Mouse (Mus musculus) spleen, adult 12 weeks (tissue): ENCODE data around the gene Topbp1.

Experiments used
- DNase-seq: peaks from one replicate; pipeline ENCODE4 v3.0.0; 2022; ENCODE audit warnings: low spot score

Topbp1 gene

DNA sequence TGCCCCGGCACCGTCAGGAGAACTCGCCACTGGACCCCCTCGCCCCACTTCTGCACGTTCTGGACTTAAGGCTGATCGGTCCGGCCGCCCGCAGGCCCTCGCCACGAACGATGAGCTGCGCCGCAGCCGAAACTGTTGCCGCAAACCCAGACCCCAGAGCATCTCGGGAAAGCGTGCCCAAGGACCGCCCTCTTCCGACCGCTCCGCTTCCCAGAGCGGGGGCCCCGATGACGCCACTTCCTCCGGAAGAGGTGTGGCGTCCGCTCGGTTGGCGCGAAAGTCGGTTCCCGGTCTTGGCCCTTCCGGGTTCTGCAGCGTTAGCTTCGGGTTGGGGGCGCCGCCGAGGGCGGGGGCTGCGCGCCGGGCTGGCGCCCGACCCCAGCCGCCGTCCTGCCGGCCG, at the start of gene Topbp1, which contains the start of gene 1300017J02Rik:
Topbp1 (plus strand) TSS at position 289 of the 400 bp plus-strand sequence.
1300017J02Rik (minus strand) TSS at position 156 of the 400 bp plus-strand sequence.
- DNase-seq: peak; percentile 86

DNA sequence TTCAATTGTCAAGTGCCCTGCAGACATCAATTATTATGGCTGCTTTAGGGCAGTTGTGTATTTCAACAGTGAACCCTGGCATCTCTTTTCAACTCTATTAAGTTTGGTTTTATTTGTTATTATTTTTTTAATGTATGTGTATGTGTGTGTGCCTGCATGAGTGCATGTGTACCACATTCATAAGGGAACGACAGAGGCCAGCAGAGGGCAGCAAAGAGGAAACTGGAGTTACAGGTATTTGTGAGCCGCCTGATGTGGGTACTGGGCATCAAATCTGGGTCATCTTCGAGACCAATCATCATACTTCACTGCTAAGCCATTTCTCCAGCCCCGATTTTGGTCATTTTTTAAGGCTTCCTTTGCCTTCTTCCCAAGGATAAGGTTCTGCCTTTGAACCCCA, 39.2 kb upstream of the Topbp1 start:
- DNase-seq: peak; percentile 8

DNA sequence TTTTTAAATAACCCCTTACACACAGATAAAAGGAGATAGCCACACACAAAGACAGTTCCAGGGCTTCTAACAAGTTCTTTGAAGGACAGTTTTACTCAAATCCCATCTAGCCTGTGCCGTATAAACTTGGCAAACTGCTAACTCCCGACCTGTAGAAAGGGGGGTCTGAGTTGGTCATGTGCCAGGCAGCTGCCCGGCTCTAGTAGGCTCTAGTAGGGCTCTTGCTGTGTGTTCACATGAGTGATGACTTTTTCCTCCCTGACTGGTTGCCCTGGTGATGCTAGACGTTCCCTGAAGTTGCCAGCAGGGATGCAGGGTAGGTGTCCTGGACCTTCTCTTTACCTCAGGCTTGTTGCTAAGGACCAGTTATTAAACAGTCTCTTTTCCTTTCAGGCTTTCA, 33.9 kb upstream of the Topbp1 start:
- DNase-seq: no peak

DNA sequence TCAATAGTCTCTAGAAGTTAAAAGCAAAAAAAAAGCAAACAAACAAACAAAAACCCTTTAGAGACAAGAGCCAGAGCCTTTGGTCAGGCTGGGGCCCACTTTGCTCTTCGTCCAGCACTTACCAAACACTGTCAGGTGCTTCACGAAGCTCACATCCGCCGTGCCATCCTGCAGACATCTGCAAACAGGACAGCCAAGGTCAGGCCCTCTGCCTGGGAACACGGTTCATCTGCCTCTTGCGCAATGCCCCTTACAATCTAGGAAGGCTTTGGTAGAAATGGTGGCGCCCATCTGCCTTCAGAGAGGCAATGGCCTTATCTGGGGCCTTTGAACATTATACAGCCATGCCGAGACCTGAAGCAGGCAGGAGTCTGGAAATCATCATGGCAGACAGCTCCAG, 30.2 kb upstream of the Topbp1 start:
- no peak for DNase-seq

DNA sequence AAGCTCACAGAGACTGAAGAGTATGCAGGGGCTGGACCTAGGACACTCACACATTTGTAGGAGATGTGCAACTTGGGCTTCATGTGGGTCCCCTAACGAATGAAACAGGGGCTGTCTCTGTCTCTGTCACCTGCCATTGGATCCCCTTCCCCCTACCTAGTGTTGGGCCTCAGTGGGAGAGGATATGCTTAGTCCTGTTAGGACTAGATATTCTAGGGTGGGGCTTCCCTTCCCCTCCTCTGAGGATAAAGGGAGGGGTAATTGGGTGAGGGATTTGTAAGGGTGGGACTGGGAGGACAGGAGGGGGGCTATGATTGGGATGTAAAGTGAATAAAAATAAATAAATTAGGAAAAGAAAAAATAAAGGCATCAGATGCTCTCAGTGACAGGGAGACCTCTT, 29.3 kb upstream of the Topbp1 start:
- DNase-seq: no peak

DNA sequence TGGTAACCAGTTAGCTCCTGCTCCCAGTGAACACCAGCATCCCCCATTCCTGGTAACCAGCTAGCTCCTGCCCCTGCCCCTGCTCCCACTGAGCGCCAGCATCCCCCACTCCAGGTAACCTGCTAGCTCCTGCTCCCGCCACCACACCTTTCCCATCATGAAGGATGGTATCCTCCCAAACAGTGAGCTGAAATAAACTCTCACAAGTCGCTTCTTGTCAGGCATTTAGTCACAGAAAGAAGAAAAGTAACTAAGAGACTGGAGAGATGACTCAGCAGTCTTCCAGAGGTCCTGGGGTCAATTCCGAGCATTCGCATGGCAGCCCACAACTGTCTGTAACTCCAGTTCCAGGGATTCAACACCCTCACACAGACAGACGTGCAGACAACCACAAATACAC, 28.1 kb upstream of the Topbp1 start:
- no peak for DNase-seq

DNA sequence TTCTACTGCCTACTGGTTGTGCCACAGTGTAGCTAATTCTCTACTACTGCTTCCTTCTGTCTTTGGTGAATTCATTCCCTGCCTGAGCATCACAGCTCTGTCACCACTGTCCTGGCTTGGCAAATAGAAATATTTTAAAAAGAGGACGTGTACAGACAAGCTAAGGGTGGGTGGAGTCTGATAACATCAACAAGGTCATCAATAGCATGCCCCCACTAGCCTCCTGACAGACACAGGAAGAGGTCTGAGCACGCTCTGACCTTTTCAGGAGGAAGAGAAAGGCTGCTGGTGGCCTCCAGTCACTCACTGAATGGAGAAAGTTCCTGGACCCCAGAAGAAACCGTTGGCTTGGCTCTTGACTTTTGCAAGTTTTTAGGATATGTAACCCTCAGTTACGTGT, 18.6 kb upstream of the Topbp1 start:
- no peak for DNase-seq

DNA sequence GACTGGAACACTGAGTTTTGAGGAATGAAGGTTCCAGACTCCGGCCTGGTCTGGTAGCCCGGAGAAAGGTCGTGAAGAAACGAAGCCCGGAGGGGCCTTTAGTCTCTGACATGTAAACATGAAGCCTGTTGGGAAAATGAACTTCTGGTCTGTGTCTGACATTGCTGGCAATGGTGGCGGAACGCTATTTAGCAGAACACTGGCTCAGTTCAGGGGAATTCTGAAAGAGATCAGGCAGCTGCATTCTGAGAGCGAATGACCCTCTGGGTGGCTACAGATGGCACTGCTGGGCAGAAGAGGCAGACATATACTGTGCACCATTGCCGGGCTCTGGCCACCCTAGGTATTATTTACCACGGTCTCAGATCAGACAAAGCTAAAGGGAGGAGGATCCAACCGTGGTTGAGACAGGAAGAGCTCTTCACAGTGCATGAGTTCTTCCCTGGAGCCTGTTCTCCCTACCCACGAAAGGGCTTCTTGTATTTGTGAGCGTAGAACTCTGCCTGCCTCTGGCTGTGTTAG, 18.1 kb upstream of the Topbp1 start:
- no peak for DNase-seq

DNA sequence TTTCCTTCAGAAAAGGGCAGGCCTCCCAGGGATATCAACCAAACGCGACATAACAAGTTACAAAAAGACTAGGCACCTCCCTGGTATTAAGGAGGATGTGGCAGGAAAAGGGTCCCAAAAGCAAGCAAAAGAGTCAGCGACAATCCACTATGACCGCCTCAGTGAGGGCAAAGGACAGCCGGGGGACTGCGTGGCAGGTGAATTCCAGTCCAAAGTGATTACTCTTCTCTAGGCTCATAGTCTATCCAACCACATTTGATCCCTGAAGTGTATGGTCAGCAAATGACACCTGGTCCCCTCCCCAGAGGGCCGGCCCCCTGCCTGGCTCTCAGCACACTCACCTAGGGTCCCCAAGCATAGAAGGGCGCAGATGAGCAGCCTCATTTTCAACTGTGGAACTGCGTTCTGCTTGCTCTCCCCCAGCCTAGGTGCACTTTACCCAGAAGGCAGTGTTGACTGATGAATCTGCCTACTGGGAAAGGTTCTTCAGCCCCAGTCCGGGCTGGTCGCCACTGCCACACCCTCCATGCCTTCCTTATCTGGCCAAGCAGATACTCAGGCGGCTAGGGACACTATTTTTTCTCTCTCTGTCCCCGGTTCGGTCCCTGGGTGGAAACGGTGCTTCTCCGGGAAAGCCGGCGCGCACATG, 17.1 kb upstream of the Topbp1 start:
- DNase-seq: peak; percentile 72

DNA sequence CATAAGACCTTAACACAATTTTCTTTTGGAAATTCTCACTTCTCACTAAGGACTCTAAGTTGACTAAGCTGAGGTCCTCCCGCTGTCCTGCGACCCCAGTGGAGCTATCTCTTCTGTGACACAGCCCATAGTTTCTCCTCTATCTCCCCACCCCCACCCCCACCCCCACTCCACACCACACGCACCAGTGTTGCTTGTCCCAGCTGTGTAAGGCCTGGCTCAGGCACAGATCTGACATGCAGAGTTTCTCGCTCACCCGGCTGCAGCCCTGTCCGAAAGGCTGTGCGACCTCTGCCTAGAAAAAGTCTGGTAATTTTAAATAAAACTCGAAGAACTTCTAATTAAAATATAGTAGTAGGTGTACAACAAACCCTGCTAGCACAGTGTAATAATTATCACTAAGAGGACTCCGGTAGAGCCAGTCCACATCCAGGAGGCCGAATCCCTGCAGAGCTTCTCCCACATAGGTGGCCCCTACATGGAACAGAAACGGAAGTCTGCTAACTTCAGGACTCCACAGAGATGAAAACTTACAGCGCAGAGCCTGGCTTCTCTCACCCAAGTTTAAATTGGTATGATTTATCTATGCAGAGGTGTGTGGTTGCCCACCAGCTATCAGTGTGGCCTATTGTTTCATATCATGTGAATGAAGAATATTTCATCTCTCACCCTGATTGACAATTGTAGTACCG, 16.4 kb upstream of the Topbp1 start:
- DNase-seq: no peak

DNA sequence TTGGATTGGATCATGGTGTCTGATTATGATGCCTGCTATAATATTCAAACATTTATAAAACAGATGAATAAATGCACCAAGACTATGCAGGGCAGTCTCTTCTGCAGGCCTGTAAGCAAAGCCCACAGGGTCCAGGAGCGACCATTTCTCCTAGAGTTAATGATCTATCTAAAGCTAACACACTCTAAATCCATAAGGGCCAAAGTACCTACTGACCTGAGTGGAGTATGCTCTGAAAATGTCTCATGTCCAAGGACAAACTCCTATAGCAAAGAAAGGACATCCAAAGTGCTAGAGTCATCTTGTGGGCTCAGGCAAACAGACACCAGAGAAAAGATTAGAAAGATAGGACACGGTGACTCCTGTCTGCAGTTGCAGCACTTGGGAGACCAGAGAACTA, 10.5 kb upstream of the Topbp1 start:
- DNase-seq: no peak

DNA sequence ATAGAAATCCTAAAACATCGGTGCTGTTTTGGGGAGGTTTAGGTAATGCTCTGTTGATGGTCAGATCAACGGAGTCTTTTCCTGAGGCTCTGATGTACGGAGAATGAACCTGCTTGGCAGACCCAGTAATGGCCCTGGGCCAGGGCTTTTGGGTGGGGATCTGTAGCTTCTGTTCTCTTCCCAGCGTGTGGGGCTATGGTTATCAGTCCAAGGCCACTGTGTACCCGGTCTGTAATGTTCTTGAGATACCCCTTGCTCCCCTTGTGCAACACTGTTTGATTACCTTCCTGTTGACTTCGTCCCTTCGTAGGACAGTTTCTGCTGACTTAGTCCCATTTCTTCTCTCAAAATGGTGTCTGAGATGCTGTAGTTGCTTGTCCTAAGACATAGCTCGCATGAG, 3.9 kb upstream of the Topbp1 start:
- DNase-seq: no peak

DNA sequence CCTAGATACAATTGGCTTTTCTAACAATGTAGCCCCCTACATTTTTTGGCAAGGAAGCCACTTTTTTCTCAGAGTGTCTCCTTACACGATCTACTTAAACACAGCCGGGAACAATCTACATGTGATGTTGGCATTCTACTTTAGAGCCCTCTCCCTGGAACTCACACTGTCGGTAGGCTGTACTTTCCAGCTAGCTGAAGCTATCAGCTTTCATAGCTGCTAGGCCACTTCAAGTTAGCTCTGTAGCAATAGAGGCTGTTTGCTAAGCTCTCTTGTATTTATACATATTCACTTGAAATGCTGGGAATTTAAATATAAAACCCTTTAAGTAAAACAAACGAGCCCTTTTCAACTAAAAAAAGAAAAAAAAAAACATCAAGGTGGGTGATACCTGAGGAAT, 2.8 kb upstream of the Topbp1 start:
- no peak for DNase-seq

DNA sequence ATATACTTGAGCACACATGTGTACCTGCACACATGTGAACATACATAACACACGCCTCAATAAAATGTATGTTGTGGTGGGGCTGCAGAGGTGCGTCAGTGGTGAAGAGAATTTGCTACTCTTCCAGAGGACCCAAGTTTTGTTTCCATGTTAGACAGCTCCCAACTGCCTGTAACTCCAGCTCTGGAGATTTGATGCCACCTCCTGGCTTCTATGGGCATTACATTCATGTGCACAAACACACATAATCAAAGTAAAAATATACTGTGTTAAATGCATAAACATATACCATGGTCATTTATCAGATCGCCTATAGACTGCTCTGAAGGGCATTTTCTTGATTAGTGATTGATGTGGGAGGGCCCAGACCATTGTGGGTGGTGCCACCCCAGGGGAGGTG, 2.3 kb upstream of the Topbp1 start:
- peak; percentile 58 for DNase-seq

DNA sequence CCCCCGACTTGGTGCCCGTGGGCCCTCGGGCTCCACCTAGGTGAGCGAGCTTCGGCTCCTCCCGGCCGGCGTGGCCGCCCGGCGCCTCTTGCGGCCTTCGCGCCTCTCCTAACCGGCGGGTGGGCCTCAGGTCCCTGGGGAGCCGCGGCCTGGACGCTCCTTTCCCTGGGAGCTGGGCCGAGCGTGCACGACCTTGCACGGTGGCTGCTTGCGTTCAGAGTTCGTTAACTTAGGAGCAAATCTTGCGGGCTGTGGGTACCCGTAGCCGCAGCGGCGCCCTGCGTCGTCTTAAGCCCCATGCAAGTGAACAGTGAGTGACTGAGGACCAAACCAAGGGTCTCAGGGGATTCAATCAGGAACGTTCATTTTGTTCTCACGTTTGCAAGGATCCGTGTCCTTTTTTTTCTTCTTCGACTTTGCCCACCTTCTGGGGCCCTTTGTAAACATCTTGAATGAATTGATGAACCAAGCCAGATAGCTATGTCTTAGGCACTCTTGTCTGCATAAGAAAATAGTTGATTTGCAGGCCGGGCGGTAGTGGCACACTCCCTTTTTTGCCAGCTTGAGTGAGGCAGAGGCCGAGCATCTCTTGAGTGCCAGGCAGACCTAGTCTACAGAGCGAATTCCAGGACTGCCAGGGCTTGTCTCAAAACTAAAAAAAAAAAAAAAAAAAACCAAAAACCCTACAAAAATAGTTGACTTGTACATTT, 472 bp downstream of the Topbp1 start:
- DNase-seq: no peak

DNA sequence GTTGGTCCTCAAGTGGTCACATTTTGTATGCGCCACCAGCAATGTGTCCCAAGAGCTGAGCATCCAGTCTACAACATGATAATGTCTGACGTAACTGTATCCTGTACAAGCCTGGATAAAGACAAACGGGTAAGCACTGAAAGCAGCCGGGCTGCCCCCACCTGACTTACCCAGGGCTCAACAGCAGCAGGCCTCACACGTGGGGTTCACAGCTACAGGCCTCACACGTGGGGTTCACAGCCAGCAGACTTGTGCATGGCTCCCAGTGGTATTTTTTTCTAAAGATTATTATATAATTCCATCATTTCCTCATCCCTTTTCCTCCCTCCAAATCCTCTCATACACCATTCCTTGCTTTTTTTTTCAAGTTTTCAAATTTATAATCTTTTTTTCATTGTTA, 4.8 kb downstream of the Topbp1 start:
- DNase-seq: no peak

DNA sequence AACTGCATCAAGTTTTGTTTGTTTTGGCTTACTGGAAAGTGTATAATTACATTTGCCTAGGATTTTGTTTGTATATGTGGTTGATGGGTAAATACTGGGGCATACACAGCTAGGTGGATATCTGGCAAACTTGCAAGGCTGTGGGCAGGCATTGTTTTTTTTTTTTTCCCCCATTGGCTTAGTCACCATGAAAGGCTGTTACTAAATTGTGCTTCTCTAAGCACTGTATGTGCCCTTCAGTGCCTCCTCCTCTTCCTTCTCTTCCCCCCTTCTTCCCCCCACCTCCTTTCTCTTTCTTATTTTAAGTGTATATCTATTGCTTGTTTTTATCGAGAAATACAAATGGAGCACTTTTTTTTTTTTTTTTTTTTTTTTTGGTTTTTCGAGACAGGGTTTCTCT, 19.7 kb downstream of the Topbp1 start:
- DNase-seq: no peak

DNA sequence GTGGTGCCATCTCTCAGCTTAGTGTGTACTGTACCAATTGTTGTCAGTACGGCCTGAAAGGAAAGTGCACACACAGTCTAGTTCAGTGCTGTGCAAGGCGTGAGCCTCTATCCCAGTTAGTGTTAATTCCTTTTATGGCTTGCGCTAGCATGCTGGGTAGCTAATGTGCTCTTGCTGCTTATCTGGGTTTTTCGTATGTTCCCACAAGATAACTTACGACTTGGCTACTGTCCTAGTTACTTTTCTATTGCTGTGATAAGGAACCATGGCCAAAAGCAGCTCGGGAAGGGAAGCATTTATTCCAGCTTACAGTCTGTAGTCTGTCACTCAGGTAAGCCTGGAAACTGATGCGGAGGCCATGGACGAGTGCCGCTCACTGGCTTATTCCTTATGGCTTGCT, 21.4 kb downstream of the Topbp1 start:
- DNase-seq: no peak

DNA sequence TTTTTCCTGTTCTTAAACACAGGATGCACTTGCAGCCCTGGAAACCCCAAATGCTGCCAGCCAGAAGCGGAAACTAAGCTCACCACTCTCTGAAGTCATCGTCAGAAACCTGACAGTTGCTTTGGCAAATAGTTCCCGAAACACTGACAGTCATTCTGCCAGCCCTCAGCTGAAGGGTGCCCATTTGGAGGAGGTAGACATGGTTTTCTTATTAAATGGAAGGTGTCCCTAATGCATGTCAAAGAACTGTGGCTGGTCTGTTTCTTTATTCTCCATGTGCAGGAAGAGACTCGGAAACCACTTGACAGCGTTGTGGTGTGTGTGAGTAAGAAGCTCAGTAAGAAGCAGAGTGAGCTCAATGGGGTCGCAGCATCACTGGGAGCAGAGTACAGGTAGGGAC, 27.6 kb downstream of the Topbp1 start:
- DNase-seq: no peak

DNA sequence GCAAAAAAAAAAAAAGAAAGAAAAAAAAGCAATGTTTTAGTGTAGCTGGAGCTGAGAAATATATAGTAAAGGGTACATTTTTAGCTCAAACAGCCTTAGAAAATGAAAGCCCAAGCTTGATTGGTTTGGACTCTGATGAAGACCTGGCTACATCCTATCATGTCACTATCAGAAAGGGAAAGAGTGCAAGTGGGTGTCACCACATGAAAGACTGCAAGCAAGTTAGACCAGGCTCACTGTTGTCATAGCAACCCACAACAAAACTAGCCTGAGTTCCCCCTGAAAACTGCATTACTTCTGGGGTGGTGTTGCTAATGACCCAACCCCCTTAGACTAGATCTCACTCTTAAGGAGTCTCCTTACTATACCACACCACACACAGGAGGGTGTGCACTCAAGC, 31.9 kb downstream of the Topbp1 start:
- no peak for DNase-seq

DNA sequence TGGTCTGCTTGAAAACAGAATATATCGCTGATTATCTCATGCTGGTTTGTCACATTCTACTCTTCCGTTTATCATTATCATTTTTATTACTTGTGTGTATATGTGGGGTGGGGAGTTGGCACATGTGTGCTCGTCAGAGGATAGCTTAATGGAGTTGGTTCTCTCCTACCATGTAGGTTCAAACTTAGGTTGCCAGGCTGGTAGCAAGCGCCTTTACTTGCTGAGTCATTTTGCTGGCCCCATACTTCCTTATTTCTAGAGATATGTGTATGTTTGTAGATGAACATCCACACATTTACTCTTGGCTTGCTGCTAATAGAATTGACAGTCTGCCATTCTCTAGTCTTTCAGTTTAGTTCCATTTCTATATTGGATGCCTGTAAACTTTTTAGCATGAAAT, 42.0 kb downstream of the Topbp1 start:
- DNase-seq: no peak

DNA sequence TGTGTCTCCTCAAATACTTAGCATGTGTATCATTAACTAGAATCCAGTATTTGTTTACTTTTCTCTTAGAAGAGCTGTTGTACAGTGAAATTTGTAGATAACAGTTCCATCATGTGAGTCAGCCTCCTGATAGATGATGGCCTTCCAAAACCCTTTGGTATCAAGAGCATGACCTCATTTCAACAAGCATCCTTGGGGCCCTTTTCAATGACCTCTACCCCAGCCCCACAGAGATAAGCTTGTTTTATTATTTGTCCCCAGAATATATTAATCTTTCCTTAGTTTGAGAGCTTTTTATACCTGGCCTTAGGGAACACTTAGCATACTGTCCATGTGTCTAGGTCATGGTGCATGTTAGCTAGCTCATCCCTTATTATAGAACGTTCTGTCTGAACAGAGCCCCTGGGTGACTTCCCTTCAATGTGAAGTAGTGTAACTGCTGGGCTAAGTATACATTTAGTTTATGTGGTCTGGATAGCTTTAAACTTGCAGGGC, 43.0 kb downstream of the Topbp1 start:
- no peak for DNase-seq

DNA sequence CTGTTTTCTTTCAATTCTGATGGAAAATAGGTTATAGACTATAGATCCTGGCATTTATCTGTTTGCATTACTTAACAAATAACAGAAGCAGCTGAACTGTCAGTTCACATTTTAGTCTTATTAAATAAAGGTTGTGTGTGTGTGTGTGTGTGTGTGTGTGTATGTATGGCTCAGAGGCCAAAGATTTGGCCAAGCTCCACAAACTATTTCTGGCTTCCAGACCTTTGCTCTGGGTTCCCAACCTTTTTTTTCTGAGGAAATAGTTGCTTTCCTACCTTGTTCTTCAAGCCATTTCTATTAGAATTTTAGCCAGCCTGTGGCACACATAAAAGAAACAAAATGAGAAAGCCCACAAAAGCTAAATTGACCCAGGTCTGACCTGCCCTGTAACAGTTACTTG, 43.8 kb downstream of the Topbp1 start:
- DNase-seq: no peak
